Mouse (Mus musculus) layer of hippocampus, adult 8-10 months (tissue): ENCODE results near the gene Gm38655. TPM values are rescaled to one million over a fixed set of nuclear protein-coding genes. Genes with fewer than 3 reads are reported as not detected.
"Not testable (repeated sequence)": the region's sequence is repeated elsewhere in the genome, so short reads cannot be mapped to it uniquely, and the experiment has no call there.

Source experiments
- DNase-seq, 2 experiments: peaks; one replicate each; pipeline ENCODE4 v3.0.0; 2022; ENCODE audit warnings: low spot score in 2 of 2
- total RNA-seq, 4 experiments: library from RNA; stranded (reverse); gene quantifications; 2 replicates each; pipeline ENCODE4 v1.2.4; 2022

Gm38655 gene
- not detected for total RNA-seq

DNA sequence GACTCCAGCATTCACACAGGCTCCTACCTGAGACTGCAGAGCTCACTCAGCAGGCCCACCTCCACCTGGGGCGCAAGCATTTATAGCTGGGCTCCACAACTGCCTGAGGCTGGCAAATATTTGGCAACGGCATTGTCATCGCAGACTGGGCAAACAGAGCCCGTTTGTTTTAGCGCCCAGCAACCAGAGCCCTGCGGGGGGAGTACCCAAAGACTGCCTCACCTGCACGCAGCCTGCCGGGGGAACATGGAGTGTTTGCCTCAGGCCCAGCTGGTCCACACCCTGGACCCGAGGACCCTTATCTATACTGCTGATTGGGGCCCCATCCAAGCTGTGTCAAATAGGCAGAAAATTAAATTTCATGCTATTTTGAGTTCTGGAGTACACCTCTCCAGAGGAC is at the start of gene Gm38655:
Gm38655 (minus strand) TSS at position 61 of the 400 bp plus-strand sequence.
- no peak for DNase-seq

DNA sequence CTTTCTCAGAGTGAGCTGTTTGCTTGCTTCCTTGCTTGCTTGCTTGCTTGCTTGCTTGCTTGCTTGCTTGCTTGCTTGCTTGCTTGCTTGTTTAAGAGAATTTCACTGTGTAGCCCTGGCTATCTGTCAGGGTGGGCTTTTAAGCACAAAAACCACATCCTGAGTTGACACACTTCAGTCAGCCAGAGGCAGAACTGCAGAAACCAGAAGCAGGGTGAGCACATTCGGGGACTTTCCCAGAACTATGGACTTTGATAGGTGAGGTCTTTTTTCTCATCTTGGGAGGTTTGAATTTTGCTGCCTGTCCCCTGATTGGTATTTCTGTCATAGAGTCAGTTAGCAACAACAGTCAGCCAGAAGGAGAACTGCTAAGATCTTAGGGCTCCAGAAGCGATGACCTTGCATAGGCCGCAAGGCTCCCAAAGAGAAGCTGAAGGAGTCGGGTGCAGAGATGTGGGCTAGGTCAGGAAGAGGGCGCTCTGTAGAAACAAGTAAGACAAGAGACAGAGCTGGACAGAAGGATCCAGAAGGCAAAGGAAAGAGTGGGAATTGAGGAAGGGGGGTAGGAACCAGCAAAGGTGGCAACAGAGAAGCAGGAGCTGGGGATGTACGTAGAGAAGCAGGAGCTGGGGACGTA is 49.4 kb upstream of the Gm38655 start:
- no peak for DNase-seq

- DNase-seq: no peak
These were observed 47.8 kb upstream of the Gm38655 start for GRCm38 (mm10) chr17:25222951-25223601.

- DNase-seq: not testable (repeated sequence)
These were observed 47.3 kb upstream of the Gm38655 start for GRCm38 (mm10) chr17:25222504-25222940.

DNA sequence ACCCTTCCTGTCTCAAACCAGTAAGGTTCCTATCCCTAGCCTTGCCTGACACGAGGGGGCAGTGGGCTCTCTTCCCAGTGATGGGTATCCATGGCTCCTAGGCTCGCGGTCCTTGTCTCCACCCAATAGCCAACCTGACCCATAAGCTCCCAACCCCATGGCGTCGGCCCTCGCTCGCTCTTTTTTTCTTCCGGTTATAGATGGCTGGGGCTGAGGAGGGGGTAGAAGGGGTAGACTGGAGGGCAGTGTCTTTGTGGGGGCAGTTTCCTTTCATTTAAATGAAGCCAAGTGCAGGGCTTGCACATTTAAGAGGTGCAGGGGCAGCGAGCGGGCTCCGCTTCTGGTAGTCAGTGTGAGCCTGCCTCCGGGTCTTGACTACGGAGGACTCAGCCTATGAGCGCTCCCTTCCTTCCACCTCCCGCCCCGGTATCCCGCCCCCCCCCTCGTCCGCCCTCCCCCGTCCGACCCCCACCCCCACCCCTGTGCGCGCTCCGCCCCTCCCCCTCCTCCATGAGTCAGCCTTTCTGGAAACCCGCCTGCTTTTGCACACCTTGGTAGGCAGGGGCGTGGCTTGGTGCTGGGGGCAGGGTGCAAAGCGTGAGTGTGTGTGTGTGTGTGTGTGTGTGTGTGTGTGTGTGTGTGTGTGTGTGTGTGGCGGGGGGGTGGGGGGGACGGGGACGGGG is 46.7 kb upstream of the Gm38655 start:
- DNase-seq: no peak

- no peak for DNase-seq
These were observed 45.5 kb upstream of the Gm38655 start for GRCm38 (mm10) chr17:25220746-25221145.

- DNase-seq: no peak
These were observed 44.4 kb upstream of the Gm38655 start for GRCm38 (mm10) chr17:25219492-25220295.

DNA sequence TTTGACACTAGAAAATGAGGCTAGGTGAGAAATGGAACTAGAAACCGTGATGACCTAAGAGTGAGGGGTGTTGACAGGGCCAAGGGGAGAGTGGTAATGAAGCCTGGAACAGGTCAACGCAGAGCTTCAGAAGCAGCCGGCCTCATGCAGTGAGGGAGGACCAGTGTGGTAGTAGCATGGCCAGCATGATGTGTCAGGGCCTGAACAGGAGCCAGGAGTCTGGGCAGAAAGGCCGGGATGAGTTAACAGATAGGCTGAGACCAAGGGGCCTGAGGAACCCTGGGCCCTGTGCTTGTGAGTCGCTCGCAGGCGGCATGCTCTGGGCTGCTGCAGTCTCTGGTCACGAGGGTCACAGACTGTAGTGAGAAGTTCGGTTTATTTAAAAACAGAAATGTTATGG is 43.7 kb upstream of the Gm38655 start:
- no peak for DNase-seq

DNA sequence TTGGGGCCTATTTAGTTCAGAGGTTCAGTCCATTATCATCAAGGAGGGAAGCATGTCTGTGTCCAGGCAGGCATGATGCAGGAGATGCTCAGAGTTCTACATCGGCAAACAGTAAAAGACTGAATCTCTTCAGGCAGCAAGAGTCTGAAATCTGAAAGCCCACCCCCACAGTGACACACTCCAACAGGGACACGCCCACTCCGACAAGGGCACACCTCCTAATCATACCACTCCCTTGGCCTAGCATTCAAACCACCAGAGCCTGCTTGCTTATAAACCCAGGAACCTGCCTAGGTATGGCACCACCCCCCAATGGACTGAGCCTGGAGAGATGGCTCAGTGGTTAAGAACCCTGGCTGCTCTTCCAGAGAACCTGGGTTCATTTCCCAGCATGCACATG is 40.2 kb upstream of the Gm38655 start:
- DNase-seq: no peak

DNA sequence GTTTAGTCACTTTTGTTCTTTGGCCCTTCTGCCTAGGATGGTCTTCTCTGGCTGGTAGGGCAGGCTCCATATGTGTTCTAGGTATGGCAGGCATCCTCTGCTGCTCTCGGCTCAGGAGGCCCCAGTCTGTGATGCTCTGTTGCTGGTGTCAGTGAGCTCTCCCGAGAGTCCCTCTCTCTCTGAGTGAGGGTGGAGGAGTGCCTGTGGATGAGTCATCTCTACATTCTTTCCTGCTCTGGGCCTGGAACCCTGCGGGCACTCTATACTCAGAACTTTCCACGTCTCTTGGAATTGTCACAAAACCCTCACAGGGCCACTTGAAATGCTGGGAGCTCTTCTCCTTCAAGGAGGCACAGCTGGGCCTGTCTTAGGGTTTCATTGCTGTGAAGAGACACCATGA is 36.4 kb upstream of the Gm38655 start:
- DNase-seq: no peak

GRCm38 (mm10) chr17:25210680-25211466 is 35.6 kb upstream of the Gm38655 start:
- no peak for DNase-seq

DNA sequence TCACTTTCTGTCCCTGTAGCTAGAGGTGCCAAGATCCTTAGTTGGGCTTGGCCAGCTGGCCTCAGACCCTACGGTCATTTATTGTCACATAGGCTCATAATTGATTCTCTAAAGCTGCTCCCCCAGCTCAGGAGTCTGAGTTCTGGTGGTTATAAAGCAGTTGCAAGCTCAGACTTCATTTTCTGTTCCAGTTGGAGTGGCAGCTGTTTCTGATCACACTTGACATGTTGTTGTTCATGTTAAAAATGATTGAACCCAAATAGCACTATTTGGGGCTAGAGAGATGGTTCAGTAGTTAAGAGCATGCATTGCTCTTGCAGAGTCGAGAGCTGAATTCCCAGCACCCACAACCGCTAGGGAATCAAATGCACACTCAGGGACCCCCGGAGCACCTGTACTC is 34.7 kb upstream of the Gm38655 start:
- no peak for DNase-seq

GRCm38 (mm10) chr17:25202401-25202800 is 27.1 kb upstream of the Gm38655 start:
- no peak for DNase-seq

- no peak for DNase-seq
These were observed 13.8 kb upstream of the Gm38655 start for GRCm38 (mm10) chr17:25189091-25189490.

DNA sequence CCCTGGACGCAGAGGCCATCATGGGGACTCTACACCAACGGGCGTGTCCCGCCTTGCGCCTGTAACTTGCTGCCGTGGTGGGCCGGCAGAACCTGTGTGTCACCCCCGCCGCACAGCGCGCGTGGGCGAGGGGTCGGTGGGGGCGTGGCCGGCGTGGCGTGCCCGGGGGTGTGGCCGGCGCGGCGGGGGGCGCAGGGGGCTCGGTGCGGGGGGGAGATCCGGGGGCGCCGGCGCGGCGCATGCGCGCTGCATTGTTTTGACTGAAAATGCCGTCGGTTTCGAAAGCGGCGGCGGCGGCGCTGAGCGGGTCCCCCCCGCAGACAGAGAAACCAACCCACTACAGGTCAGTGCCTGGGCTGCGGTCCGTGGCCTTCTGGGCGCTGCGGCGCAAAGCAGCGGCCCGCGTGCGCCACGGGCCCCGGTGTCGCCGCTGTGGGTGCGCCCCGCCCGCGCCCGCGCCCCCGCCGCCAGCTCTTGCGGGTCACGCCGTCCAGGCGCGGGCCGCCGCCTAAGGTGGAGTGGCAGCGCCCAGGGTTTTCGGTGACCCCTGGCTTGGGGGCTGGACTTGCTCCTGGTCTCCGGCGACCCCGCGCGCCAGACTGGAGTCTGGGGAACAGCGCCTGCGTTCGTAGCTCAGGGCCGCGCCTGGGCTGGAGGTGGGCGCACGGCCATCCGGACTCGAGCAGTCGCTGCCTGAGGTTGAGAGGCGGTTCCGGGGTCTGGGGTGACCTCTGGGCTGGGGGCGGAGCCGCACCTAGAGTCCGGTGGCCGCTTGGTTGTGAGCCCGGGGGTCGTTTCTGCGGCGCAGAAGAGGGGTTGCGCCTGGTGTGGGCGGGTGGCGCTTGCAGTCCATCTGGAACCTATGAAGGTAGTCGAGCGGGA is 13.1 kb upstream of the Gm38655 start, which contains the start of gene Unkl:
Unkl (plus strand) TSS at position 248 of the 882 bp plus-strand sequence.
- peak in 1 of 2 experiments; percentile 47 for DNase-seq

DNA sequence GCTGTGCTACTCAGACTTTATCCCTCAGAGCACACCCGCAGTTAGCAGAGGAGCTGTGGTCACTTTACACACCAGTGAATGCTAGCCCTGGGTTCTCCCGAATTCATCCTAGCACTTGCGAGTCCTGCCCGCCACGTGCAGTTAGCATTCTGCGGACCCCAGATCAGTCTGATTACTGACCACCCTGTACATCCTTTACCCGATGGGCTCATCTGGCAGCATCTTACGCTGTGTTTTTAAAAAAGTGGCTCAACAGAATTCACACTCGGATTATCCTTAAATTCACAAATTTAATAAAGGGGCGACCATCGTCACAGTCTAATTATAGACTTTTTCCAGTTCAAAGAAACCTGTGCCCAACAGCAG is 12.5 kb upstream of the Gm38655 start:
- DNase-seq: no peak

GRCm38 (mm10) chr17:25184961-25185360 is 9.7 kb upstream of the Gm38655 start:
- no peak for DNase-seq

GRCm38 (mm10) chr17:25184129-25184691 is 8.9 kb upstream of the Gm38655 start, which contains the start of gene BC003965:
TSS of gene BC003965 (plus strand) at chr17:25184554.
- DNase-seq: peak; percentile 97 to 98

DNA sequence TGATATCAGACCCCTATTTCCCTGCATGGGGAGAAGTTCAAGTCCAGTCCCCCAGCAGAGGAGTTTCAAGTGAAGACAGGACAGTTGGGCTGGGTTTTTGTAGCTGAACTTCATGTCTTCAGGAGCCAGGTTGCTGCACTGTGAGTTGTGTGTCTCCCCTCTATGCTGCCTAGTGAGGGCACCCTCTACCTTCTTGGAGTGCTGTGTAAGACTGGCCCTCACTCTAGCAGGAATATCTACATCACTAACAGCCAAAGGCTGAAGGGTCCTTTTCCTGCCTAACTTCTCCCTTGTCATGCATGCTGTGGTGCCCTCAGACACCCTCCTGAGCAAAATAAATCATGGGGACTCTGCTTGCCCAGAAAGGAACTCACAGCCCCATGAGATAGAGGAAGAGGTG is 8.0 kb upstream of the Gm38655 start:
- DNase-seq: no peak
